Mouse (Mus musculus) hindbrain, embryonic 11.5 days (tissue): ENCODE data around the gene Dnah3. TPM values are rescaled to one million over a fixed set of nuclear protein-coding genes. Genes with fewer than 3 reads are reported as not detected.

Source experiments
- ATAC-seq: fragments of 200-750 bp; cut with Nextera tagmentation; 2 replicates; pipeline ENCODE4 v1.8.0; 2017; ENCODE audit warnings: mild to moderate bottlenecking, moderate TSS enrichment, moderate library complexity; ENCODE audit not compliant: low FRiP score
- DNase-seq: peaks from one replicate; pipeline ENCODE4 v3.0.0-alpha.2; 2015; ENCODE audit warnings: low spot score
- H3K27ac ChIP-seq: fragments of 300-500 bp; sonication (generic); 2 replicates; pipeline ENCODE4 v1.5.1; 2014; ENCODE audit warnings: mild to moderate bottlenecking, low read depth, low read length
- H3K27me3 ChIP-seq: fragments of 300-500 bp; sonication (generic); 2 replicates; pipeline ENCODE4 v1.6.1; 2014; ENCODE audit warnings: mild to moderate bottlenecking, low read length, moderate library complexity, mixed read lengths; ENCODE audit not compliant: control insufficient read depth, insufficient read depth
- H3K36me3 ChIP-seq: fragments of 300-500 bp; sonication (generic); 2 replicates; pipeline ENCODE4 v1.6.1; 2014; ENCODE audit warnings: mild to moderate bottlenecking, low read length, moderate library complexity, mixed read lengths; ENCODE audit not compliant: control insufficient read depth, insufficient read depth
- H3K4me1 ChIP-seq: fragments of 300-500 bp; sonication (generic); replicated peaks from 2 replicates; pipeline ENCODE4 v1.6.1; 2014; ENCODE audit warnings: low read length, mixed read lengths; ENCODE audit not compliant: control insufficient read depth, insufficient read depth
- H3K4me2 ChIP-seq: fragments of 300-500 bp; sonication (generic); replicated peaks from 2 replicates; pipeline ENCODE4 v1.6.1; 2014; ENCODE audit warnings: mild to moderate bottlenecking, low read depth, low read length
- H3K4me3 ChIP-seq: fragments of 300-500 bp; sonication (generic); 2 replicates; pipeline ENCODE4 v1.5.1; 2014; ENCODE audit warnings: low read depth, low read length
- H3K9ac ChIP-seq: fragments of 300-500 bp; sonication (generic); 2 replicates; pipeline ENCODE4 v1.6.1; 2014; ENCODE audit warnings: low read depth, low read length
- H3K9me3 ChIP-seq: fragments of 300-500 bp; sonication (generic); 2 replicates; pipeline ENCODE4 v1.6.1; 2016; ENCODE audit warnings: low read length; ENCODE audit not compliant: control insufficient read depth
- WGBS: fragments of 180-500 bp; shearing (Covaris S2); extraction: QIAGEN DNeasy Blood & Tissue Kit; methylation state at CpG from one replicate; pipeline ENCODE4 v1.1.7; 2014; 5-methylcytosine and 5-hydroxymethylcytosine counted together
- polyA plus RNA-seq: library from polyadenylated mRNA; unstranded; fragments of >200 nt; fragmentation: Nextera tagmentation; extraction: Ambion mirVana; gene quantifications from 2 replicates; pipeline ENCODE4 v1.2.1, GENCODE M21; 2014

Dnah3 gene
- polyA plus RNA-seq: 0.34 TPM in 1 of 2 replicates, not detected in the other

DNA sequence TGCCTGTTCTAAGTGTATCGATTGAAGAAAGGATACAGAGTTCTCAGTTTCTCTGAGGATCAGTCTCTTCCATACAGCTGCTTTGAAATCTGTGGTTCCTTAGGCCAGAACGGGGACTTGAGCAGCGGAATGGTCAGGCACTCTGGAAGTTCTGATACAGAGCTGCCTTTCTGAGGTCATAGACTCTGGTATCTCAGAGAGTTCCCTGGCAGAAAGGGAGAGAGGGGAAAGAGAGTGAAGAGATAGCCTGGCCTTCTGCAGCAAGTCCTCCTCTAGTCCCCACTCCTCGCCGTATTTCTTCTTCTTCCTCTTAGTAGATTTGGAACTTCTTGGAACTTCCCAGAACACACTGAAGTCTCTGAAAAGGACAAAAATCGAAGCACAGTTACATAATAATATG is at the start of gene Dnah3:
Dnah3 (minus strand) TSS at position 101 of the 400 bp plus-strand sequence.
- no peak within 1 kb of the TSS for H3K4me2 ChIP-seq
- no peaks in the 10 kb centered on the region for H3K36me3 ChIP-seq
- no peak for DNase-seq
- no peak for ATAC-seq
- H3K9ac ChIP-seq: no peak within 1 kb of the TSS
- no peaks in the 10 kb centered on the region for H3K4me1 ChIP-seq
- H3K9me3 ChIP-seq: no peaks in the 10 kb centered on the region
- no peak within 1 kb of the TSS for H3K4me3 ChIP-seq
- WGBS: 84% methylated on average over 6 of the region's 6 CpGs
- H3K27ac ChIP-seq: no peak within 1 kb of the TSS
- H3K27me3 ChIP-seq: no peaks in the 10 kb centered on the region

GRCm38 (mm10) chr7:120142743-120143142 is 47.7 kb upstream of the Dnah3 start:
- no peaks in the 10 kb centered on the region for H3K4me1 ChIP-seq
- H3K9me3 ChIP-seq: no peaks in the 10 kb centered on the region
- H3K27me3 ChIP-seq: no peaks in the 10 kb centered on the region
- H3K27ac ChIP-seq: no peak overlapping the region
- no peak overlapping the region for H3K9ac ChIP-seq
- no peak for DNase-seq
- ATAC-seq: no peak
- H3K36me3 ChIP-seq: no peaks in the 10 kb centered on the region
- 90% methylated on average over 1 of the region's 1 CpGs for WGBS
- H3K4me3 ChIP-seq: no peak overlapping the region
- H3K4me2 ChIP-seq: no peak overlapping the region

DNA sequence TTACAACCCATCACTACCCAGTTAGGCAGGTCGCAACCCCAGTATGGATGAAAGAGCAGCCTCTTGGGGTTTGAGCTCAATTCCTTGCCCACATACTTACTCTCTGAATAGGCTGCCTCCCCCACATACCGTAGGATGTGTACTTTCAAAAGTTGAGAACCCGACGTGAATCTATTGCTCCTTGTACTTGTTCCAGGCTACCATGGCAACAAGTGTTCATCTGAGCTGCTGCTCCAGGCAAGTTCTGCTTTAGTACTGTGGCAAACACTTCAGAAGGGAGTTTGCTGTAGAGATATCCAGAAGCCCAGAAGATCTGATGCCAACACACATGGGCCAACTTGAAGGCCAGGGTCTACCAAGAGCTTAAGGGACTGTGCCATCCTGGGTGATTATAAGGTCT is 33.9 kb upstream of the Dnah3 start:
- DNase-seq (no peak), ATAC-seq (no peak)
- no peak overlapping the region for H3K4me2 ChIP-seq
- no peak overlapping the region for H3K27ac ChIP-seq
- H3K9ac ChIP-seq: no peak overlapping the region
- H3K36me3 ChIP-seq: no peaks in the 10 kb centered on the region
- H3K9me3 ChIP-seq: no peaks in the 10 kb centered on the region
- no peaks in the 10 kb centered on the region for H3K4me1 ChIP-seq
- no peaks in the 10 kb centered on the region for H3K27me3 ChIP-seq
- WGBS: 81% methylated on average over 4 of the region's 4 CpGs
- no peak overlapping the region for H3K4me3 ChIP-seq

DNA sequence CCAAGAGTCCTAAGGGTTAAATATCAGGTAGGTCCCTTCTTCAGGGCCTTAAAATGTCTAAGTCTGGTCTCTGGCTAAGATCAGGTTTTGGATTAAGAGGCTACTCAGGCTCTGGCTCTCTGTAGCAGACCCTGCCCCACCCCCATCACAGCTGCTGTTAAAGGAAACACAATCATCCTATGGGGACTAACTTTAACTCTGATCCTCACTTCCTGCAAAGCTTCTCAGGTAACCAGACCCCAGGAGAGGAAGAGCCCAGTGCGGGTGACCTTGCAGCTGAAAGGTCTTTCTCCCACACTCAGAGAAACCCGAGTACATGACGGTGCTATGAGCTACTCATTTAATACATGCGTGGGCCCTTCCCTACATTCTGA is 32.6 kb upstream of the Dnah3 start:
- H3K4me2 ChIP-seq: no peak overlapping the region
- DNase-seq (peak; percentile 37), ATAC-seq (peak; percentile 31; the same call in 1 of the 2 replicates)
- WGBS: 41% methylated on average over 4 of the region's 4 CpGs
- no peaks in the 10 kb centered on the region for H3K4me1 ChIP-seq
- H3K27ac ChIP-seq: no peak overlapping the region
- H3K9ac ChIP-seq: no peak overlapping the region
- H3K4me3 ChIP-seq: no peak overlapping the region
- H3K9me3 ChIP-seq: no peaks in the 10 kb centered on the region
- H3K36me3 ChIP-seq: no peaks in the 10 kb centered on the region
- H3K27me3 ChIP-seq: no peaks in the 10 kb centered on the region

DNA sequence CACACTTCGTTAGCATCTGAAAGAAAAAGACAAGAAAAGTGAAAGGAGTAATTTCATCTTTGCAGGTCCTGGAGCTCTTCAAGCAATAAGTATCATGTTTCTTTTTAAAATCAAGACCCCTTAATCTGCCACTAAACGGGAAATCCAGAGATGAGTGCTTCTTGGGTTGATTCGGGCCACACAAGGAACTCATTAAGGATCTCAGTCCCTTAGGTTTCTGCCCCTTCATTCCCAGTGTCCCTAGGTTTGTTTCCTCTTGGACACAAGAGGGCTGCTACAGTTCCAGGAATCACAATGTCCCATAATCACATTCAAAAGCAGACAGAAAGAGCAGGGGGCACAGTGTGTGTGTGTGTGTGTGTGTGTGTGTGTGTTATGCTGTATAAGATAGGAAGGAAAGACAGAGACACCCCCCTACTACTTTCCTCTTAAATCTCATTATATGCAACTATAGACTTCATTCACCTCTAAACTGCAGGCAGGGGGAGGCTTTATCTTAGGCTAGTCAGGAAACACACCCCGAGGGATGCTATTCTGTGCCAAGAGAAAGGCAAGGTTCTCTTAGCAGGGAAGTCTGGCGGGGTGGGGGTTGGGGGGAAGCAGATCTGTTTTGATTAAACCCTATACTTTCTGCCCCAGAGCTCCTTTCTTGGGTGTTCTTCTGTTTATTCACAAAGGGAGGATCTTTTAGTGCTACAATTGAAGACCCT is 32.1 kb upstream of the Dnah3 start:
- H3K9ac ChIP-seq: no peak overlapping the region
- H3K4me3 ChIP-seq: no peak overlapping the region
- H3K4me1 ChIP-seq: no peaks in the 10 kb centered on the region
- no peaks in the 10 kb centered on the region for H3K36me3 ChIP-seq
- ATAC-seq (no peak), DNase-seq (peak; percentile 12)
- H3K27me3 ChIP-seq: no peaks in the 10 kb centered on the region
- no peak overlapping the region for H3K4me2 ChIP-seq
- no peak overlapping the region for H3K27ac ChIP-seq
- H3K9me3 ChIP-seq: no peaks in the 10 kb centered on the region
- whole genome bisulfite sequencing: 30% methylated on average over 5 of the region's 5 CpGs

DNA sequence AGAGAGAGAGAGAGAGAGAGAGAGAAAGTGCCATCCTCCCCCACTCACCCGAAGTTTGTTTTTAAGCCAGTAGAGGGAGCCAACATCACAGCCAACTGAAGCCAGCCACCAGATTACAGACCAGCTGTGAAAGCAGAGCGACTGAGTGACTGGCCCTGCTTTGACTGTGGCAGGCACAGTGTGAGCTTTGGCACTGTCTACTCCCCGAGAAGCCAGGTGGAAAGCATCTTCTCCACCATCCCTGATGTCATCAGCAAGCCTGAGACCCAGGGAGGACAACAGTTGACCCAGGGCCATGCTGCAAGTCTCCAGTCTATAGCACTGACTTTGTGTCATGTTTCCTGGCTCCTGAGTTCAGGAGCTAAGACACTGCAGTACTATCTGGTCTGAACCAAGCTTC is 29.8 kb upstream of the Dnah3 start:
- no peak overlapping the region for H3K27ac ChIP-seq
- H3K9ac ChIP-seq: no peak overlapping the region
- no peaks in the 10 kb centered on the region for H3K9me3 ChIP-seq
- DNase-seq: peak; percentile 83
- H3K4me3 ChIP-seq: no peak overlapping the region
- no peaks in the 10 kb centered on the region for H3K4me1 ChIP-seq
- no peak overlapping the region for H3K4me2 ChIP-seq
- no peaks in the 10 kb centered on the region for H3K36me3 ChIP-seq
- peak; percentile 79 for ATAC-seq
- WGBS: 8% methylated on average over 3 of the region's 3 CpGs
- no peaks in the 10 kb centered on the region for H3K27me3 ChIP-seq

DNA sequence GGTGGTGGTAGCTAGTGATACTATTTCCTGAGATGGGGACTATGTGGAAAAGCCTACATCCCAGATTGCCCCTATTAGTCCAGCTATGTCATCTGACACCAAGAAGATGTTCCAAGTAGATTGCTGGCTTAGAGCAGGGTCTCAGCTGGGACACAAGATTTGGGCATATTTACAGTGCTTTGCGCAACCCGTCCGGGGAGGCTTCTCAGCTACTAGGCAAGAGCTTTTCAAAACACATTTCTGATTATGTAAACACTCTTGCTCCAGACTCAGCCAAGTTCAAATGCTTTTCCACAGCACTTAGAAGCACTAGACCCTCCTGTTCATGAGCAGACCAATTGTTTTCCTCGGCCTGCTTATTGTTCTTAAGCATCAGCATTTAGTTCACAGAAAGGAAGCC is 28.7 kb upstream of the Dnah3 start:
- Histone ChIP-seq H3K27me3 (no peaks in the 10 kb centered on the region), H3K27ac (no peak overlapping the region), H3K9me3 (no peaks in the 10 kb centered on the region), H3K4me2 (no peak overlapping the region), H3K36me3 (no peaks in the 10 kb centered on the region), H3K4me1 (no peaks in the 10 kb centered on the region), H3K4me3 (no peak overlapping the region), H3K9ac (no peak overlapping the region)
- no peak for DNase-seq
- no peak for ATAC-seq
- 90% methylated on average over 4 of the region's 4 CpGs for WGBS

GRCm38 (mm10) chr7:120117529-120117928 is 22.4 kb upstream of the Dnah3 start:
- Histone ChIP-seq H3K27me3 (no peaks in the 10 kb centered on the region), H3K9ac (no peak overlapping the region), H3K4me1 (no peaks in the 10 kb centered on the region), H3K27ac (no peak overlapping the region), H3K4me2 (no peak overlapping the region), H3K36me3 (no peaks in the 10 kb centered on the region), H3K4me3 (no peak overlapping the region), H3K9me3 (no peaks in the 10 kb centered on the region)
- DNase-seq: no peak
- no peak for ATAC-seq
- WGBS: 57% methylated on average over 6 of the region's 6 CpGs

GRCm38 (mm10) chr7:120116976-120117375 is 21.9 kb upstream of the Dnah3 start:
- Histone ChIP-seq H3K4me2 (no peak overlapping the region), H3K9me3 (no peaks in the 10 kb centered on the region), H3K36me3 (no peaks in the 10 kb centered on the region), H3K4me1 (no peaks in the 10 kb centered on the region), H3K9ac (no peak overlapping the region), H3K27ac (no peak overlapping the region), H3K4me3 (no peak overlapping the region), H3K27me3 (no peaks in the 10 kb centered on the region)
- DNase-seq: no peak
- no peak for ATAC-seq
- 94% methylated on average over 5 of the region's 5 CpGs for WGBS
